Mouse (Mus musculus): Measurements from ENCODE around the gene Prdm12. TPM values are rescaled to one million over a fixed set of nuclear protein-coding genes. Genes with fewer than 3 reads are reported as not detected.

The Prdm12 gene
- polyA plus RNA-seq, 1 experiment from 2014 or later, result not detected

DNA sequence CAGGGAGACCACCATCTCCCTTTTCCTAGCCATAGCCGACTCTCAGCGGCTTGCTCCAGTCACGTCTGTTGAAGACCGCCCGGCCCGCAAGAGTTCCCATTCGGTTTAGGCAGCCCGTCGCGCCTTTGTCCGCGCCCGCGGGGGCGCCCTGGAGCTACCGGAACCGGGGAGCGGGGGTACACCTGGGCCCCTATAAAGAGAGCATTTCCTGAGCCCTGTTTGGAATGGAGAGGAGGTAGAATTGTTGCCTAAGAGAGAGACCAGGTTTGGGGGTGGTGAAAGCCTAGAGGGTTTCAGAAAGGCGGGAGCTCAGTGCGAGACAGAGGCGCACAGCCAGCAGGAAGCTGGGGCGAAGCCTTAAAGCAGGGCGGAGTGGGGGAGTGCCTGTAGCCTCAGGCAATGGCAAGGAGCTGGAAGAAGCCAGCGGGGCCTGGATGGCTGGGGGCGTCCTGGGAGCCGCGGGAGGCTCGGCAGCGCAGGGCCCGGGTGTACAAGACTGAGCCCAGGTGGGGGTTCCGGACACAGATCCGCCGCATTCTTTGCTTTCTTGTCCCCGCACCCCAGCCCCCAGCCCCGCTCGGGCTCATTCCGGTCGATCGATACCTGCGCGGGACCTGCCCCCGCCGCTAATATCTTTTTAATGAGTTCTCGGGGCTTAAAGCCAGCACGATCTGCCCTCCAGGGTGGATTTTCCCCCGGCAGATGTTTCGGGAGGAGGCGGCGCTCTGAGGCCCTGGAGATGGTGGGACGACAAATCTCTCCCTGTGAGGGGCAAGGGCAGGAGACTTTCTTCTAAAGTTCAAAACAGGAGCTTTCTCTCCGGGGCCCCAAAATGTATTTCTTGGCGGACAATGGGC is 4.3 kb upstream of the Prdm12 start:
- WGBS (ENCODE audit: insufficient replicate concordance), result 4% methylated on average over 52 of the region's 52 CpGs
- Histone ChIP-seq H3K27ac (no peak overlapping the region), H3K4me1 (peaks cover 19% of the 10 kb centered on the region; the same call in 1 of the 2 replicates), H3K4me3 (peak overlapping the region; percentile 16; the same call in 1 of the 2 replicates), H3K27me3 (replicated peaks) (peaks cover 100% of the 10 kb centered on the region), H3K36me3 (no peaks in the 10 kb centered on the region), H3K9ac (no peak overlapping the region), H3K9me3 (replicated peaks) (no peaks in the 10 kb centered on the region), H3K4me2 (peak overlapping the region; percentile 28; the same call in 1 of the 2 replicates)
- ATAC-seq, result no peak

DNA sequence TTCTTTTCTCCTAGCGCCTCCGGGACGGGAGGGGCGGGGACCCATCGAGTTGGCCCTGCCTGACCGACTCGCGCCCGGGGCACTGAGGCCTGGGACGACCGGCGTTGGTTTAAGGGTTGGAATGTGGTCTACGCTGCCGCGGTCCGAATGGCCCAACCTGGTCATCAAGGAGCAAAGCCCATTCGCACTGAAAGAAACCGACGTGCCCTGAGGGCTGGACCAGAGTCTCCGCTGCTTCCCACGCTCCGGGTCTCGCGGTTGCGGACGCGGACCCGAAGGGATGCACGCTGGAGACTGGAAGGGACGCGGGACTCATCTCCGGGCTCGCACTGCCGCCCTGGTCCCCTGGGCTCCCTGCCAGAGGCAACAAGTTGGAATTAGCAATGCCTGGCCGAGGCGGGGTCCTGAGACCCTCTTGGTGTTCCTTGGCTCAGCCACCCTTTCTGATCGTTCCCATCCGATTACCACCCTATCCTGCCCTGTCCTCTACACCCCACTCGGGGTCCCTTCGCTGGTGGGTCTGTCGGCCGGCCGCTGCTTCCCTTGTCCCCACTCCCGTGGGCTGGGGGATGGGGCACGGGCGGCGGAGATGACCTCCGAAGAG is 3.6 kb upstream of the Prdm12 start:
- no peaks in the 10 kb centered on the region for H3K36me3 ChIP-seq
- H3K4me2 ChIP-seq, result peak overlapping the region; percentile 22; the same call in 1 of the 2 replicates
- peaks cover 100% of the 10 kb centered on the region for H3K27me3 ChIP-seq (replicated peaks)
- WGBS (ENCODE audit: insufficient replicate concordance), result 2% methylated on average over 48 of the region's 48 CpGs
- H3K4me3 ChIP-seq, result peak overlapping the region; percentile 16
- H3K27ac ChIP-seq, result no peak overlapping the region
- no peaks in the 10 kb centered on the region for H3K9me3 ChIP-seq (replicated peaks)
- no peak for ATAC-seq
- H3K4me1 ChIP-seq, result peaks cover 19% of the 10 kb centered on the region; the same call in 1 of the 2 replicates
- no peak overlapping the region for H3K9ac ChIP-seq

- Histone ChIP-seq H3K36me3 (no peaks in the 10 kb centered on the region), H3K4me2 (peak overlapping the region; percentile 22; the same call in 1 of the 2 replicates), H3K27me3 (replicated peaks) (peaks cover 100% of the 10 kb centered on the region), H3K27ac (no peak overlapping the region), H3K4me1 (peaks cover 19% of the 10 kb centered on the region; the same call in 1 of the 2 replicates), H3K9ac (no peak overlapping the region), H3K9me3 (replicated peaks) (no peaks in the 10 kb centered on the region), H3K4me3 (no peak overlapping the region; the same call in 1 of the 2 replicates)
- WGBS (ENCODE audit: insufficient replicate concordance), result 6% methylated on average over 35 of the region's 35 CpGs
- ATAC-seq, result no peak
Observed at GRCm38 (mm10) chr2:31636742-31637141, 3.1 kb upstream of the Prdm12 start.

GRCm38 (mm10) chr2:31637311-31637710 is 2.5 kb upstream of the Prdm12 start:
- H3K27me3 ChIP-seq (replicated peaks), result peaks cover 100% of the 10 kb centered on the region
- 2% methylated on average over 12 of the region's 12 CpGs for WGBS (ENCODE audit: insufficient replicate concordance)
- H3K4me1 ChIP-seq, result peaks cover 19% of the 10 kb centered on the region; the same call in 1 of the 2 replicates
- ATAC-seq, result no peak
- no peak overlapping the region for H3K27ac ChIP-seq
- no peak overlapping the region for H3K4me2 ChIP-seq
- no peaks in the 10 kb centered on the region for H3K36me3 ChIP-seq
- no peak overlapping the region for H3K9ac ChIP-seq
- H3K9me3 ChIP-seq (replicated peaks), result no peaks in the 10 kb centered on the region
- no peak overlapping the region for H3K4me3 ChIP-seq

DNA sequence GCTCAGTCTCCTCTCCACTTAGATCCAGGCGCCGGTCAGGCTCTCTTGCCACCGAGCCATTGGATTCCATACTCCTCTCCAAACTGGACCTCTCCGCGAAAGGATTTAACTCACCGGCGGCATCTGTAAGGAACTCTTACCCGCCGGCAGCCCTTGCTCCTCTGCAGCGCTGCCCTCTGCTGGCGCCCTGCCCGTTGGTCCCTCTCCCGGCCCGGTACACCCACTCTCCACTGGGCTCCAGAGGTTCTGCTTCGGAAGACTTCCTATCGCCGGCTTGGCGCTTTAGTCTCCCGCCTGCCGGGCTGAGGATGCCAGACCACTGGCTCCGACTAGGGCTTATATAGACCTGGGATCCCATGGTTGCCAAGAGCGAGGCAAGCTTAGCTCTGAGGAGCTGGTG is 2.0 kb upstream of the Prdm12 start:
- no peak overlapping the region for H3K4me2 ChIP-seq

GRCm38 (mm10) chr2:31638581-31639465 is 1.0 kb upstream of the Prdm12 start:
- H3K27me3 ChIP-seq (replicated peaks), result peaks cover 100% of the 10 kb centered on the region
- WGBS (ENCODE audit: insufficient replicate concordance), result 1% methylated on average over 31 of the region's 34 CpGs
- no peak for ATAC-seq
- no peak overlapping the region for H3K9ac ChIP-seq
- no peak overlapping the region for H3K4me3 ChIP-seq
- no peaks in the 10 kb centered on the region for H3K36me3 ChIP-seq
- H3K4me2 ChIP-seq, result no peak overlapping the region
- H3K4me1 ChIP-seq, result peaks cover 19% of the 10 kb centered on the region; the same call in 1 of the 2 replicates
- no peaks in the 10 kb centered on the region for H3K9me3 ChIP-seq (replicated peaks)
- H3K27ac ChIP-seq, result no peak overlapping the region

More for the DNA sequence above, 2.0 kb upstream of the Prdm12 start:
- peaks cover 100% of the 10 kb centered on the region for H3K27me3 ChIP-seq (replicated peaks)
- H3K27ac ChIP-seq, result no peak overlapping the region
- H3K36me3 ChIP-seq, result no peaks in the 10 kb centered on the region
- no peaks in the 10 kb centered on the region for H3K9me3 ChIP-seq (replicated peaks)
- peaks cover 19% of the 10 kb centered on the region; the same call in 1 of the 2 replicates for H3K4me1 ChIP-seq
- no peak overlapping the region for H3K9ac ChIP-seq
- no peak for ATAC-seq
- 2% methylated on average over 22 of the region's 22 CpGs for WGBS (ENCODE audit: insufficient replicate concordance)
- H3K4me3 ChIP-seq, result no peak overlapping the region

DNA sequence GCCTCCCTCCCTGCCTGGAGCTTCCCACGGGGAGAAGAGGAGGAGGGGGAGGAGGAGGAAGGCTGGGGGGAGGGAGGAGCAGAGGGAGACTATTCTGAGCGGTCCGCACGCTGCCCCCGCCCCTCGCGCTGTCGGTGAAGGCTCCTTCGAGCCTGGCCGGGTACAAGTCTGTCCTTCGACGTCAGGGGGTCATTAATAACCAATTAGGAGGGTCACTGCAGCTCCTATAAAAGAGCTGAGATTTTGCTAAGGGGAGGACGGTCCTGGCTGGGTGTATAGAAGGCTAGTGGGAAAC is 424 bp upstream of the Prdm12 start:
- no peak overlapping the region for H3K27ac ChIP-seq
- no peaks in the 10 kb centered on the region for H3K9me3 ChIP-seq (replicated peaks)
- ATAC-seq, result no peak
- H3K4me2 ChIP-seq, result no peak overlapping the region
- no peaks in the 10 kb centered on the region for H3K36me3 ChIP-seq
- H3K9ac ChIP-seq, result no peak overlapping the region
- no peak overlapping the region for H3K4me3 ChIP-seq
- 2% methylated on average over 13 of the region's 13 CpGs for WGBS (ENCODE audit: insufficient replicate concordance)
- peaks cover 100% of the 10 kb centered on the region for H3K27me3 ChIP-seq (replicated peaks)
- peaks cover 19% of the 10 kb centered on the region; the same call in 1 of the 2 replicates for H3K4me1 ChIP-seq

- Histone ChIP-seq H3K9ac (no peak overlapping the region), H3K4me1 (peaks cover 12% of the 10 kb centered on the region; the same call in 1 of the 2 replicates), H3K36me3 (no peaks in the 10 kb centered on the region), H3K4me2 (no peak overlapping the region), H3K27me3 (replicated peaks) (peaks cover 100% of the 10 kb centered on the region), H3K4me3 (no peak overlapping the region), H3K27ac (no peak overlapping the region), H3K9me3 (replicated peaks) (no peaks in the 10 kb centered on the region)
- 2% methylated on average over 48 of the region's 48 CpGs for WGBS (ENCODE audit: insufficient replicate concordance)
- ATAC-seq, result no peak
Observed at GRCm38 (mm10) chr2:31640609-31641507, 1.0 kb downstream of the Prdm12 start.

GRCm38 (mm10) chr2:31641508-31641830 is 1.6 kb downstream of the Prdm12 start:
- Histone ChIP-seq H3K27ac (no peak overlapping the region), H3K36me3 (no peaks in the 10 kb centered on the region), H3K4me1 (0 out of 2 replicates have a peak, but pooled peaks cover 5% of the 10 kb centered on the region), H3K9ac (no peak overlapping the region), H3K27me3 (replicated peaks) (peaks cover 100% of the 10 kb centered on the region), H3K4me2 (no peak overlapping the region), H3K4me3 (no peak overlapping the region), H3K9me3 (replicated peaks) (no peaks in the 10 kb centered on the region)
- WGBS (ENCODE audit: insufficient replicate concordance), result 2% methylated on average over 11 of the region's 11 CpGs
- ATAC-seq, result no peak

- Histone ChIP-seq H3K9ac (no peak overlapping the region), H3K4me1 (0 out of 2 replicates have a peak, but pooled peaks cover under 1% of the 10 kb centered on the region), H3K9me3 (replicated peaks) (no peaks in the 10 kb centered on the region), H3K27me3 (replicated peaks) (peaks cover 100% of the 10 kb centered on the region), H3K4me2 (no peak overlapping the region), H3K27ac (no peak overlapping the region), H3K36me3 (no peaks in the 10 kb centered on the region), H3K4me3 (no peak overlapping the region)
- no peak for ATAC-seq
- 4% methylated on average over 18 of the region's 18 CpGs for WGBS (ENCODE audit: insufficient replicate concordance)
Observed at GRCm38 (mm10) chr2:31641929-31642328, 2.1 kb downstream of the Prdm12 start.
